Mouse (Mus musculus): ENCODE results near the gene Zfp810. TPM values are rescaled to one million over a fixed set of nuclear protein-coding genes. Genes with fewer than 3 reads are reported as not detected.
A peak's percentile ranks its signal among the peaks of the same experiment; 100 is the strongest.

Zfp810 gene
- polyA plus RNA-seq, 1 experiment, result 8.4 TPM

GRCm38 (mm10) chr9:22230061-22230460 lies 77.4 kb downstream of the Zfp810 start:
- Histone ChIP-seq H3K4me1 (ENCODE audit: control insufficient read depth, insufficient read depth, low read length) (no peaks in the 10 kb centered on the region), H3K9ac (ENCODE audit: low read depth, poor library complexity, severe bottlenecking) (no peak overlapping the region), H3K27ac (ENCODE audit: insufficient read depth, low read length) (no peak overlapping the region), H3K9me3 (replicated peaks; ENCODE audit: control insufficient read depth, insufficient read depth, low read length, poor library complexity, severe bottlenecking) (peaks cover 4% of the 10 kb centered on the region), H3K4me3 (ENCODE audit: low read depth, low read length) (no peak overlapping the region), H3K27me3 (ENCODE audit: control insufficient read depth, insufficient read depth, low read length, poor library complexity, severe bottlenecking) (no peaks in the 10 kb centered on the region), H3K36me3 (ENCODE audit: control insufficient read depth, insufficient read depth, low read length, poor library complexity, severe bottlenecking) (peaks cover 1% of the 10 kb centered on the region)
- TF ChIP-seq EP300 (IDR thresholded peaks at IDR 0.05; ENCODE audit: insufficient read depth, low read depth, low read length) (no peak), POLR2A (IDR thresholded peaks at IDR 0.05; ENCODE audit: insufficient read depth, low read length) (no peak), CTCF (IDR thresholded peaks at IDR 0.05; ENCODE audit: low read depth, low read length) (no peak)

- no peak for TF ChIP-seq CTCF (IDR thresholded peaks at IDR 0.05; ENCODE audit: low read depth, low read length)
- no peak for TF ChIP-seq POLR2A (IDR thresholded peaks at IDR 0.05; ENCODE audit: insufficient read depth, low read length)
- no peak for TF ChIP-seq EP300 (IDR thresholded peaks at IDR 0.05; ENCODE audit: insufficient read depth, low read depth, low read length)
- Histone ChIP-seq H3K4me3 (ENCODE audit: low read depth, low read length) (no peak overlapping the region), H3K27ac (ENCODE audit: insufficient read depth, low read length) (no peak overlapping the region), H3K4me1 (ENCODE audit: control insufficient read depth, insufficient read depth, low read length) (no peaks in the 10 kb centered on the region), H3K9ac (ENCODE audit: low read depth, poor library complexity, severe bottlenecking) (no peak overlapping the region), H3K27me3 (ENCODE audit: control insufficient read depth, insufficient read depth, low read length, poor library complexity, severe bottlenecking) (no peaks in the 10 kb centered on the region), H3K36me3 (ENCODE audit: control insufficient read depth, insufficient read depth, low read length, poor library complexity, severe bottlenecking) (no peaks in the 10 kb centered on the region), H3K9me3 (replicated peaks; ENCODE audit: control insufficient read depth, insufficient read depth, low read length, poor library complexity, severe bottlenecking) (peaks cover 4% of the 10 kb centered on the region)
Observed at GRCm38 (mm10) chr9:22229386-22230026, 77.9 kb downstream of the Zfp810 start.

GRCm38 (mm10) chr9:22226846-22227245 lies 80.6 kb downstream of the Zfp810 start:
- Histone ChIP-seq H3K27me3 (ENCODE audit: control insufficient read depth, insufficient read depth, low read length, poor library complexity, severe bottlenecking) (no peaks in the 10 kb centered on the region), H3K4me1 (ENCODE audit: control insufficient read depth, insufficient read depth, low read length) (no peaks in the 10 kb centered on the region), H3K9ac (ENCODE audit: low read depth, poor library complexity, severe bottlenecking) (peak overlapping the region; percentile 38), H3K9me3 (replicated peaks; ENCODE audit: control insufficient read depth, insufficient read depth, low read length, poor library complexity, severe bottlenecking) (peaks cover 4% of the 10 kb centered on the region), H3K4me3 (ENCODE audit: low read depth, low read length) (peak overlapping the region; percentile 40), H3K36me3 (ENCODE audit: control insufficient read depth, insufficient read depth, low read length, poor library complexity, severe bottlenecking) (no peaks in the 10 kb centered on the region), H3K27ac (ENCODE audit: insufficient read depth, low read length) (peak overlapping the region; percentile 67)
- TF ChIP-seq CTCF (IDR thresholded peaks at IDR 0.05; ENCODE audit: low read depth, low read length) (no peak), POLR2A (IDR thresholded peaks at IDR 0.05; ENCODE audit: insufficient read depth, low read length) (no peak), EP300 (IDR thresholded peaks at IDR 0.05; ENCODE audit: insufficient read depth, low read depth, low read length) (no peak)

Other genes starting within 250 kb of the Zfp810 start
- not detected in 2 replicates for gene Gm49318, start 236.4 kb downstream of the Zfp810 start, polyA plus RNA-seq (2011; ENCODE audit: insufficient read depth, insufficient read length, low read depth, missing spikeins)
- gene Zfp653, start 236.3 kb downstream of the Zfp810 start, polyA plus RNA-seq (2011; ENCODE audit: insufficient read depth, insufficient read length, low read depth, missing spikeins), result 7.2 and 8.8 TPM in 2 replicates
- gene Ecsit, start 222.2 kb downstream of the Zfp810 start, polyA plus RNA-seq (2011; ENCODE audit: insufficient read depth, insufficient read length, low read depth, missing spikeins), result 20.9 and 21.9 TPM in 2 replicates
- 7.8 and 10.1 TPM in 2 replicates for gene Cnn1, start 208.4 kb downstream of the Zfp810 start, polyA plus RNA-seq (2011; ENCODE audit: insufficient read depth, insufficient read length, low read depth, missing spikeins)
- gene Elof1, start 190.5 kb downstream of the Zfp810 start, polyA plus RNA-seq (2011; ENCODE audit: insufficient read depth, insufficient read length, low read depth, missing spikeins), result 48.4 and 49.8 TPM in 2 replicates
- gene Acp5, start 171.9 kb downstream of the Zfp810 start, polyA plus RNA-seq (2011; ENCODE audit: insufficient read depth, insufficient read length, low read depth, missing spikeins), result 6.1 and 7.6 TPM in 2 replicates
- 83.8 and 86.5 TPM in 2 replicates for gene Pigyl, start 150.8 kb downstream of the Zfp810 start, polyA plus RNA-seq (2011; ENCODE audit: insufficient read depth, insufficient read length, low read depth, missing spikeins)
- gene Zfp872, start 119.6 kb downstream of the Zfp810 start, polyA plus RNA-seq (2011; ENCODE audit: insufficient read depth, insufficient read length, low read depth, missing spikeins), result 1.2 and 1.4 TPM in 2 replicates
- gene Zfp809, start 81.9 kb downstream of the Zfp810 start, polyA plus RNA-seq (2011; ENCODE audit: insufficient read depth, insufficient read length, low read depth, missing spikeins), result 34.4 and 41.6 TPM in 2 replicates
- 10.8 and 11.4 TPM in 2 replicates for gene Zfp599, start 47.8 kb downstream of the Zfp810 start, polyA plus RNA-seq (2011; ENCODE audit: insufficient read depth, insufficient read length, low read depth, missing spikeins)
- gene Anln, start 81.5 kb upstream of the Zfp810 start, polyA plus RNA-seq (2011; ENCODE audit: insufficient read depth, insufficient read length, low read depth, missing spikeins), result 155 and 169 TPM in 2 replicates
- gene 9530077C05Rik, start 103.9 kb upstream of the Zfp810 start, polyA plus RNA-seq (2011; ENCODE audit: insufficient read depth, insufficient read length, low read depth, missing spikeins), result 2.7 and 3.8 TPM in 2 replicates
- gene Gm17545, start 146.6 kb upstream of the Zfp810 start, polyA plus RNA-seq (2011; ENCODE audit: insufficient read depth, insufficient read length, low read depth, missing spikeins), result not detected in 2 replicates
- gene Rp9, start 162.1 kb upstream of the Zfp810 start, polyA plus RNA-seq (2011; ENCODE audit: insufficient read depth, insufficient read length, low read depth, missing spikeins), result 41.5 and 42.8 TPM in 2 replicates
- 17.9 and 20.3 TPM in 2 replicates for gene Bbs9, start 168.1 kb upstream of the Zfp810 start, polyA plus RNA-seq (2011; ENCODE audit: insufficient read depth, insufficient read length, low read depth, missing spikeins)